Mouse (Mus musculus): ENCODE measurements around the gene Kbtbd12. TPM values are rescaled to one million over a fixed set of nuclear protein-coding genes. Genes with fewer than 3 reads are reported as not detected.

Kbtbd12 gene
- polyA plus RNA-seq, 1 experiment from 2014 or later = 0.55 TPM

GRCm38 (mm10) chr6:88499481-88500404 is 138.0 kb downstream of the Kbtbd12 start:
- 4% methylated on average over 76 of the region's 76 CpGs for WGBS
- Histone ChIP-seq H3K27ac (replicated peaks) (no peak overlapping the region), H3K4me3 (replicated peaks) (peak overlapping the region; percentile 55), H3K4me1 (peaks cover 4% of the 10 kb centered on the region; the same call in 1 of the 2 replicates), H3K27me3 (no peaks in the 10 kb centered on the region; the same call in 1 of the 2 replicates), H3K9ac (peak overlapping the region; percentile 39), H3K4me2 (replicated peaks) (peak overlapping the region; percentile 97), H3K9me3 (replicated peaks) (no peaks in the 10 kb centered on the region), H3K36me3 (peaks cover 56% of the 10 kb centered on the region)
- peak; percentile 49; the same call in 1 of the 2 replicates for ATAC-seq (ENCODE audit: insufficient number of reproducible peaks, low FRiP score, low TSS enrichment, low read depth)

Other genes with a start within 250 kb of the Kbtbd12 start
- 36.2 and 37.4 TPM in 2 replicates for gene Eefsec, start 191.4 kb downstream of the Kbtbd12 start, polyA plus RNA-seq (2015; fragmentation: Nextera tagmentation; extraction: Ambion mirVana)
- gene Ruvbl1, start 172.5 kb downstream of the Kbtbd12 start, polyA plus RNA-seq (2015; fragmentation: Nextera tagmentation; extraction: Ambion mirVana) = 131 and 134 TPM in 2 replicates
- 278 and 279 TPM in 2 replicates for gene Sec61a1, start 119.0 kb downstream of the Kbtbd12 start, polyA plus RNA-seq (2015; fragmentation: Nextera tagmentation; extraction: Ambion mirVana)
- gene Mgll, start 86.5 kb upstream of the Kbtbd12 start, polyA plus RNA-seq (2015; fragmentation: Nextera tagmentation; extraction: Ambion mirVana) = 28.7 and 31.6 TPM in 2 replicates
- 33.2 and 34.5 TPM in 2 replicates for gene Abtb1, start 204.0 kb upstream of the Kbtbd12 start, polyA plus RNA-seq (2015; fragmentation: Nextera tagmentation; extraction: Ambion mirVana)
- 118 and 126 TPM in 2 replicates for gene Podxl2, start 237.1 kb upstream of the Kbtbd12 start, polyA plus RNA-seq (2015; fragmentation: Nextera tagmentation; extraction: Ambion mirVana)